Mouse (Mus musculus) MEL (cell line): ENCODE measurements around the gene Ruvbl1. TPM values are rescaled to one million over a fixed set of nuclear protein-coding genes. Genes with fewer than 3 reads are reported as not detected.

Experiments
- DNase-seq: peaks from one replicate; pipeline ENCODE4 v3.0.0; 2011; ENCODE audit warnings: low read depth, low spot score
- H3K27ac ChIP-seq: 2 replicates; pipeline ENCODE4 v1.5.1; 2012; ENCODE audit warnings: low read depth, mild to moderate bottlenecking, control low read depth, low read length, moderate library complexity; ENCODE audit not compliant: control insufficient read depth
- H3K27me3 ChIP-seq, 2 experiments: fragments of 150-350 bp in 1 of 2; sonication (generic) in 1 of 2; 2 replicates each; pipeline ENCODE4 v1.6.1; 2012; ENCODE audit warnings: low read length in 2 of 2, mild to moderate bottlenecking in 2 of 2, improper control_type of control experiment in 1 of 2, moderate library complexity in 1 of 2; ENCODE audit not compliant: insufficient read depth in 2 of 2, control insufficient read depth in 1 of 2
- H3K36me3 ChIP-seq, 2 experiments: 2 replicates each; pipeline ENCODE4 v1.6.1; 2012 to 2014; ENCODE audit warnings: low read length in 2 of 2, improper control_type of control experiment in 1 of 2, inconsistent platforms in 1 of 2, mild to moderate bottlenecking in 1 of 2; ENCODE audit not compliant: insufficient read depth in 2 of 2, control insufficient read depth in 1 of 2
- H3K4me1 ChIP-seq, 2 experiments: fragments of 150-350 bp in 1 of 2; sonication (generic) in 1 of 2; 2 replicates each; pipeline ENCODE4 v1.6.1; 2012; ENCODE audit warnings: low read length in 2 of 2, improper control_type of control experiment in 1 of 2, mild to moderate bottlenecking in 1 of 2; ENCODE audit not compliant: insufficient read depth in 2 of 2, control insufficient read depth in 1 of 2
- H3K4me3 ChIP-seq, 2 experiments: fragments of 150-350 bp in 1 of 2; sonication (generic) in 1 of 2; 2 replicates each; pipeline ENCODE4 v1.5.1; 2012; ENCODE audit warnings: low read depth in 2 of 2, low read length in 2 of 2, mild to moderate bottlenecking in 2 of 2, moderate library complexity in 2 of 2, control low read depth in 1 of 2, improper control_type of control experiment in 1 of 2; ENCODE audit not compliant: control insufficient read depth in 1 of 2, insufficient read depth in 1 of 2
- H3K79me2 ChIP-seq: 2 replicates; pipeline ENCODE4 v1.6.1; 2012; ENCODE audit warnings: mild to moderate bottlenecking, low read length, moderate library complexity; ENCODE audit not compliant: control insufficient read depth, poor library complexity, insufficient read depth
- H3K9ac ChIP-seq: 2 replicates; pipeline ENCODE4 v1.6.1; 2012; ENCODE audit warnings: low read depth, mild to moderate bottlenecking, control low read depth, low read length, moderate library complexity; ENCODE audit not compliant: control insufficient read depth, poor library complexity, severe bottlenecking
- H3K9me3 ChIP-seq: fragments of 150-350 bp; sonication (generic); replicated peaks from 2 replicates; pipeline ENCODE4 v1.6.1; 2012; ENCODE audit warnings: mild to moderate bottlenecking, low read length, improper control_type of control experiment, moderate library complexity; ENCODE audit not compliant: insufficient read depth
- CHD1 ChIP-seq: IDR thresholded peaks from 2 replicates; pipeline ENCODE4 v1.6.1; 2012; ENCODE audit warnings: low read depth, mild to moderate bottlenecking, inconsistent platforms, low read length, improper control_type of control experiment
- E2F4 ChIP-seq: IDR thresholded peaks from 2 replicates; pipeline ENCODE4 v1.6.1; 2011; ENCODE audit warnings: low read depth, low read length, improper control_type of control experiment, borderline replicate concordance
- ELF1 ChIP-seq: IDR thresholded peaks from 2 replicates; pipeline ENCODE4 v1.6.1; 2014; ENCODE audit warnings: low read depth, mild to moderate bottlenecking, inconsistent platforms, low read length, improper control_type of control experiment, moderate library complexity
- GABPA ChIP-seq: IDR thresholded peaks from 2 replicates; pipeline ENCODE4 v1.6.1; 2012; ENCODE audit warnings: low read depth, mild to moderate bottlenecking, inconsistent platforms, low read length, improper control_type of control experiment, moderate library complexity
- GATA1 ChIP-seq: IDR thresholded peaks from 2 replicates; pipeline ENCODE4 v1.6.1; 2011; ENCODE audit warnings: low read depth, low read length, improper control_type of control experiment
- JUND ChIP-seq: IDR thresholded peaks from 2 replicates; pipeline ENCODE4 v1.6.1; 2011; ENCODE audit warnings: low read depth, mild to moderate bottlenecking, improper control_type of control experiment, low read length
- MAFK ChIP-seq: IDR thresholded peaks from 2 replicates; pipeline ENCODE4 v1.6.1; 2011; ENCODE audit warnings: low read depth, mild to moderate bottlenecking, low read length, improper control_type of control experiment, borderline replicate concordance
- MEF2A ChIP-seq: IDR thresholded peaks from 2 replicates; pipeline ENCODE4 v1.6.1; 2014; ENCODE audit warnings: low read depth, mild to moderate bottlenecking, inconsistent platforms, low read length, improper control_type of control experiment; ENCODE audit not compliant: poor library complexity, insufficient replicate concordance, severe bottlenecking; ENCODE audit errors: extremely low read depth
- NRF1 ChIP-seq: IDR thresholded peaks from 2 replicates; pipeline ENCODE4 v1.6.1; 2014; ENCODE audit warnings: low read depth, mild to moderate bottlenecking, inconsistent platforms, low read length, improper control_type of control experiment, moderate library complexity; ENCODE audit not compliant: poor library complexity, insufficient read depth, severe bottlenecking
- POLR2A ChIP-seq, 2 experiments: IDR thresholded peaks; 2 replicates each; pipeline ENCODE4 v1.6.1; 2011 to 2012; ENCODE audit warnings: low read length in 2 of 2, mild to moderate bottlenecking in 2 of 2, control low read depth in 1 of 2, improper control_type of control experiment in 1 of 2, low read depth in 1 of 2, moderate library complexity in 1 of 2; ENCODE audit not compliant: control insufficient read depth in 1 of 2, insufficient read depth in 1 of 2, poor library complexity in 1 of 2
- POLR2AphosphoS5 ChIP-seq: IDR thresholded peaks from 2 replicates; pipeline ENCODE4 v1.6.1; 2012; ENCODE audit warnings: low read depth, borderline replicate concordance, mild to moderate bottlenecking, inconsistent platforms, low read length, moderate library complexity, mixed read lengths
- RAD21 ChIP-seq: IDR thresholded peaks from 2 replicates; pipeline ENCODE4 v1.6.1; 2011; ENCODE audit warnings: mild to moderate bottlenecking, low read depth, low read length, improper control_type of control experiment
- SIN3A ChIP-seq: IDR thresholded peaks from 2 replicates; pipeline ENCODE4 v1.6.1; 2012; ENCODE audit warnings: low read length, improper control_type of control experiment, inconsistent platforms
- SMC3 ChIP-seq: IDR thresholded peaks from 2 replicates; pipeline ENCODE4 v1.6.1; 2011; ENCODE audit warnings: low read depth, low read length, improper control_type of control experiment
- TAL1 ChIP-seq: IDR thresholded peaks from 2 replicates; pipeline ENCODE4 v1.6.1; 2012; ENCODE audit warnings: mild to moderate bottlenecking, inconsistent platforms, low read length, moderate library complexity, mixed read lengths
- TBP ChIP-seq: IDR thresholded peaks from 2 replicates; pipeline ENCODE4 v1.8.0; 2011; ENCODE audit warnings: low read depth, low read length, improper control_type of control experiment
- TCF12 ChIP-seq: IDR thresholded peaks from 2 replicates; pipeline ENCODE4 v1.6.1; 2014; ENCODE audit warnings: low read depth, mild to moderate bottlenecking, inconsistent platforms, low read length, improper control_type of control experiment, moderate library complexity
- UBTF ChIP-seq: IDR thresholded peaks from 2 replicates; pipeline ENCODE4 v1.6.1; 2012; ENCODE audit warnings: low read depth, mild to moderate bottlenecking, inconsistent platforms, low read length, improper control_type of control experiment, moderate library complexity, borderline replicate concordance; ENCODE audit not compliant: insufficient read depth
- USF1 ChIP-seq: IDR thresholded peaks from 2 replicates; pipeline ENCODE4 v1.6.1; 2014; ENCODE audit warnings: low read depth, mild to moderate bottlenecking, inconsistent platforms, low read length, improper control_type of control experiment, moderate library complexity
- ZC3H11A ChIP-seq: IDR thresholded peaks from 2 replicates; pipeline ENCODE4 v1.6.1; 2012; ENCODE audit warnings: low read depth, mild to moderate bottlenecking, inconsistent platforms, low read length, improper control_type of control experiment
- ZKSCAN1 ChIP-seq: IDR thresholded peaks from 2 replicates; pipeline ENCODE4 v1.6.1; 2012; ENCODE audit warnings: low read depth, mild to moderate bottlenecking, inconsistent platforms, low read length, improper control_type of control experiment, moderate library complexity
- ZMIZ1 ChIP-seq: IDR thresholded peaks from 2 replicates; pipeline ENCODE4 v1.6.1; 2012; ENCODE audit warnings: low read depth, mild to moderate bottlenecking, inconsistent platforms, low read length, improper control_type of control experiment, moderate library complexity
- ZNF384 ChIP-seq: IDR thresholded peaks from 2 replicates; pipeline ENCODE4 v1.6.1; 2012; ENCODE audit warnings: low read depth, mild to moderate bottlenecking, inconsistent platforms, low read length, improper control_type of control experiment
- polyA plus RNA-seq, 2 experiments: library from polyadenylated mRNA; stranded (reverse) in 1 of 2; unstranded in 1 of 2; fragments of >175 nt in 1 of 2; fragments of >200 nt in 1 of 2; gene quantifications; 2 replicates each; pipeline versions ENCODE4 v1.2.1 to v1.2.4; 2012; ENCODE audit warnings: low replicate concordance in 2 of 2, low read depth in 1 of 2; ENCODE audit not compliant: insufficient read length in 2 of 2, insufficient read depth in 1 of 2, missing spikeins in 1 of 2
- total RNA-seq: library from RNA; depleted of rRNA; stranded (reverse); fragments of 300-350 nt; gene quantifications from 2 replicates; pipeline ENCODE4 v1.2.3, GENCODE M21; 2012

Gene Ruvbl1
- total and polyA plus RNA-seq, 3 experiments = 146 to 238 (median 232) TPM

- H3K4me1 ChIP-seq = peaks cover 0 to 9% of the 10 kb centered on the region in 2 experiments; a peak in 3 of 4 replicates
- H3K4me3 ChIP-seq = no peak overlapping the region
- H3K27me3 ChIP-seq = no peaks in the 10 kb centered on the region
- peaks cover 38% of the 10 kb centered on the region for H3K79me2 ChIP-seq
- DNase-seq = no peak
- H3K27ac ChIP-seq = no peak overlapping the region
- TF ChIP-seq CHD1 (no peak), ZKSCAN1 (no peak), RAD21 (no peak), ZC3H11A (no peak), TBP (no peak), GATA1 (no peak), GABPA (no peak), POLR2A (IDR thresholded peaks at IDR 0.05; ENCODE audit: control insufficient read depth in 1 of 2, insufficient read depth in 1 of 2, low read depth in 1 of 2, low read length in 2 of 2, poor library complexity in 1 of 2) (no peak), MAFK (no peak), NRF1 (no peak), ZMIZ1 (no peak), JUND (no peak)
- H3K9ac ChIP-seq = no peak overlapping the region
- no peaks in the 10 kb centered on the region for H3K9me3 ChIP-seq
- H3K36me3 ChIP-seq = peaks cover 10 to 36% of the 10 kb centered on the region in 2 experiments
These were observed 48.8 kb downstream of the Ruvbl1 start for GRCm38 (mm10) chr6:88513984-88514383.

- H3K4me1 ChIP-seq = peaks cover 0 to 9% of the 10 kb centered on the region in 2 experiments; a peak in 3 of 4 replicates
- H3K79me2 ChIP-seq = peaks cover 42% of the 10 kb centered on the region
- H3K9me3 ChIP-seq = no peaks in the 10 kb centered on the region
- H3K27me3 ChIP-seq = no peaks in the 10 kb centered on the region
- TF ChIP-seq E2F4 (no peak), SMC3 (no peak), USF1 (no peak)
- H3K27ac ChIP-seq = no peak overlapping the region
- H3K4me3 ChIP-seq = no peak overlapping the region
- no peak for DNase-seq
- H3K9ac ChIP-seq = no peak overlapping the region
- peaks cover 10 to 33% of the 10 kb centered on the region in 2 experiments for H3K36me3 ChIP-seq
These were observed 49.3 kb downstream of the Ruvbl1 start for GRCm38 (mm10) chr6:88514546-88514945.

GRCm38 (mm10) chr6:88515971-88516370 is 50.8 kb downstream of the Ruvbl1 start:
- Histone ChIP-seq H3K27ac (no peak overlapping the region), H3K27me3 (no peaks in the 10 kb centered on the region), H3K4me3 (no peak overlapping the region), H3K79me2 (peaks cover 42% of the 10 kb centered on the region), H3K4me1 (peaks cover 0 to 9% of the 10 kb centered on the region in 2 experiments; a peak in 3 of 4 replicates), H3K9me3 (no peaks in the 10 kb centered on the region), H3K36me3 (peaks cover 15 to 21% of the 10 kb centered on the region in 2 experiments), H3K9ac (no peak overlapping the region)
- TF ChIP-seq ZNF384 = no peak
- no peak for TF ChIP-seq MEF2A
- no peak for TF ChIP-seq SIN3A
- no peak for TF ChIP-seq POLR2AphosphoS5
- TF ChIP-seq ZC3H11A = no peak
- no peak for TF ChIP-seq ELF1
- no peak for TF ChIP-seq UBTF
- TF ChIP-seq MAFK = no peak
- no peak for TF ChIP-seq TCF12
- no peak for TF ChIP-seq GABPA
- TF ChIP-seq TAL1 = no peak
- TF ChIP-seq TBP = no peak
- DNase-seq = no peak
